Mouse (Mus musculus): ENCODE measurements around the gene Foxo1.

- no peak for TF ChIP-seq CTCF (IDR thresholded peaks at IDR 0.05; ENCODE audit: extremely low read depth, insufficient read length, insufficient replicate concordance, low read depth, low read length)
- TF ChIP-seq POLR2A (IDR thresholded peaks at IDR 0.05; ENCODE audit: low read depth, low read length) = no peak
Measured at GRCm38 (mm10) chr3:52221931-52222330, 46.2 kb upstream of the Foxo1 start.

Measured in small intestine, adult 2 months (tissue).